Comparison of ENCODE assay signal across 16 mouse cellular contexts in the genomic region with DNA sequence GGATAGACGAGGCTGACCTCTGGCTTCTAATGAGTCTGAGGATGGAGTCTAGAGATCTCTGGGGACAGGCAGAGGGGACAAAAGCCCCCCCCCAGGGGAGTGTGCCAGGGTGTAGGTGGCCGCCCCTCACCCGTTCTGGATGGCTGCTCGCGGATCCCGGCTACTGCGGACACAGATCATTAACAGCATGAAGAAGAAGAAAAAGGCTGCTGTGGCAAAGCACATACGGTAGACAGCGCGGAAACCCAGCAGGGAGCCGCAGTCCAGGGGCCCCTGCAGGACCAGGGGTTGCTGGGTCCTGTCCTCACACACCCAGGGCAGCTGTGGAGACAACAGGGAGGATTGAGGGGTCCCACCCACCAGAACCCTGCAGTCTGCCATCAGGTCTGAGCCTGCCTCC. TPM values are rescaled to one million over a fixed set of nuclear protein-coding genes. Genes with fewer than 3 reads are reported as not detected.
DNase-seq lines count a peak whose midpoint lies in the region; ATAC-seq and TF ChIP-seq lines count a peak whose summit lies in the region.
"Had no signal": no experiment of that assay in that cellular context is flagged by ENCODE, and none has a peak within 500 bp of the region (broad histone marks: within the 10 kb centered on the region; RNA-seq: fewer than 3 reads in every experiment).

No protein-coding gene starts in this region.

- ATAC-seq in hindbrain, embryonic 11.5 days (ENCODE audit: low FRiP score), result peak; percentile 40; the same call in 1 of the 2 replicates
- no peak for ATAC-seq in hindbrain, embryonic 16.5 days
- ATAC-seq in forebrain, embryonic 14.5 days, result 0 out of 2 replicates have a peak, but pooled peaks have one; percentile 12
- ATAC-seq: CD4-positive, CD25-positive, alpha-beta regulatory T cell, adult 4 months; intestine, postnatal 0 days had no signal

- H3K4me1 ChIP-seq in hindbrain, embryonic 11.5 days (replicated peaks; ENCODE audit: control insufficient read depth, insufficient read depth, low read length), result peaks cover 4% of the 10 kb centered on the region; the same call in 1 of the 2 replicates
- H3K4me1 ChIP-seq in hindbrain, embryonic 16.5 days (ENCODE audit: control insufficient read depth, insufficient read depth, low read depth, low read length), result no peaks in the 10 kb centered on the region; the same call in 1 of the 2 replicates
- H3K4me1 ChIP-seq in embryonic facial prominence, embryonic 10.5 days, result peaks cover 36% of the 10 kb centered on the region
- 0 out of 2 replicates have a peak, but pooled peaks cover 4% of the 10 kb centered on the region for H3K4me1 ChIP-seq in forebrain, embryonic 14.5 days (ENCODE audit: control insufficient read depth, insufficient read depth, low read length)

- H3K4me2 ChIP-seq in hindbrain, embryonic 11.5 days (replicated peaks; ENCODE audit: low read depth, low read length), result no peak overlapping the region; the same call in 1 of the 2 replicates
- H3K4me2 ChIP-seq in hindbrain, embryonic 16.5 days (ENCODE audit: low read length), result no peak overlapping the region
- no peak overlapping the region for H3K4me2 ChIP-seq in forebrain, embryonic 14.5 days (ENCODE audit: low read length)

- DNase-seq in hindbrain, embryonic 11.5 days (ENCODE audit: low spot score), result no peak
- no peak for DNase-seq in left cerebral cortex, adult 2 months (ENCODE audit: extremely low spot score in 1 of 2, low spot score in 2 of 2)
- DNase-seq in left cerebral cortex, adult 8-10 months (ENCODE audit: low spot score in 2 of 2), result no peak
- DNase-seq in embryonic facial prominence, embryonic 10.5 days (ENCODE audit: low spot score), result no peak
- no peak for DNase-seq in forebrain, embryonic 14.5 days (ENCODE audit: low spot score)
- DNase-seq in adrenal gland, adult 8-10 months, result no peak

- H3K9ac ChIP-seq in hindbrain, embryonic 11.5 days (ENCODE audit: low read depth, low read length), result no peak overlapping the region
- no peak overlapping the region for H3K9ac ChIP-seq in hindbrain, embryonic 16.5 days (ENCODE audit: low read depth, low read length)
- no peak overlapping the region for H3K9ac ChIP-seq in forebrain, embryonic 14.5 days (ENCODE audit: low read length)

- peaks cover 8% of the 10 kb centered on the region; the same call in 1 of the 2 replicates for H3K36me3 ChIP-seq in hindbrain, embryonic 11.5 days (ENCODE audit: control insufficient read depth, insufficient read depth, low read length)
- H3K36me3 ChIP-seq in hindbrain, embryonic 16.5 days (ENCODE audit: control insufficient read depth, insufficient read depth, low read length), result no peaks in the 10 kb centered on the region
- H3K36me3 ChIP-seq in embryonic facial prominence, embryonic 10.5 days (replicated peaks), result peaks cover 48% of the 10 kb centered on the region
- H3K36me3 ChIP-seq in forebrain, embryonic 14.5 days (ENCODE audit: control insufficient read depth, insufficient read depth, low read length), result peaks cover 55% of the 10 kb centered on the region

- WGBS in hindbrain, embryonic 11.5 days, result 17% methylated on average over 11 of the region's 11 CpGs
- 12% methylated on average over 11 of the region's 11 CpGs for WGBS in hindbrain, embryonic 16.5 days
- 21% methylated on average over 11 of the region's 11 CpGs for WGBS in embryonic facial prominence, embryonic 10.5 days
- WGBS in forebrain, embryonic 14.5 days, result 35% methylated on average over 11 of the region's 11 CpGs

- intact Hi-C loops in left cerebral cortex, adult 2 months (cut with DNase I), result loop anchor here (2.0 kb wide), 1 partner anchor 29 kb away; no protein-coding TSS in a partner anchor

- no peaks in the 10 kb centered on the region for H3K27me3 ChIP-seq in hindbrain, embryonic 11.5 days (ENCODE audit: control insufficient read depth, insufficient read depth, low read length)
- H3K27me3 ChIP-seq in hindbrain, embryonic 16.5 days (replicated peaks; ENCODE audit: control insufficient read depth, insufficient read depth, low read length), result no peaks in the 10 kb centered on the region
- H3K27me3 ChIP-seq in embryonic facial prominence, embryonic 10.5 days (replicated peaks; ENCODE audit: low read depth, poor library complexity, severe bottlenecking), result peaks cover 31% of the 10 kb centered on the region
- no peaks in the 10 kb centered on the region for H3K27me3 ChIP-seq in forebrain, embryonic 14.5 days (replicated peaks; ENCODE audit: control insufficient read depth, insufficient read depth, low read length)

- no peak for TF ChIP-seq CTCF in left cerebral cortex, adult 2 months (IDR thresholded peaks at IDR 0.05)

- H3K27ac ChIP-seq in hindbrain, embryonic 11.5 days (ENCODE audit: low read depth, low read length), result no peak overlapping the region
- no peak overlapping the region; the same call in 1 of the 2 replicates for H3K27ac ChIP-seq in hindbrain, embryonic 16.5 days (ENCODE audit: low read depth, low read length)
- peak overlapping the region; percentile 47 for H3K27ac ChIP-seq in left cerebral cortex, adult 2 months
- no peak overlapping the region; the same call in 1 of the 2 replicates for H3K27ac ChIP-seq in embryonic facial prominence, embryonic 10.5 days (replicated peaks)
- H3K27ac ChIP-seq in forebrain, embryonic 14.5 days (ENCODE audit: low read depth, low read length), result no peak overlapping the region

- no peaks in the 10 kb centered on the region for H3K9me3 ChIP-seq in hindbrain, embryonic 11.5 days (ENCODE audit: control insufficient read depth, low read length)
- H3K9me3 ChIP-seq in hindbrain, embryonic 16.5 days (ENCODE audit: control insufficient read depth, low read length), result no peaks in the 10 kb centered on the region
- no peaks in the 10 kb centered on the region for H3K9me3 ChIP-seq in embryonic facial prominence, embryonic 10.5 days
- H3K9me3 ChIP-seq in forebrain, embryonic 14.5 days (replicated peaks; ENCODE audit: control insufficient read depth, low read length), result no peaks in the 10 kb centered on the region

- no peak overlapping the region for H3K4me3 ChIP-seq in hindbrain, embryonic 11.5 days (ENCODE audit: low read depth, low read length)
- H3K4me3 ChIP-seq in hindbrain, embryonic 16.5 days (ENCODE audit: low read length), result no peak overlapping the region
- H3K4me3 ChIP-seq in left cerebral cortex, adult 2 months, result no peak overlapping the region
- H3K4me3 ChIP-seq in embryonic facial prominence, embryonic 10.5 days, result peak overlapping the region; percentile 13; the same call in 1 of the 2 replicates
- no peak overlapping the region for H3K4me3 ChIP-seq in forebrain, embryonic 14.5 days (ENCODE audit: low read depth, low read length)

RNA-seq across cellular contexts. Expression of a gene that starts 14.9 kb away (rescaled TPM):
- polyA plus RNA-seq in hindbrain, embryonic 11.5 days (2014; fragmentation: Nextera tagmentation; extraction: Ambion mirVana), result 57.9 and 58.8 TPM in 2 replicates
- 31.9 and 38.7 TPM in 2 replicates for polyA plus RNA-seq in hindbrain, embryonic 16.5 days (2015; fragmentation: Nextera tagmentation; extraction: Ambion mirVana)
- total RNA-seq in left cerebral cortex, adult 2 months (2021), result 10 to 100 TPM in 1 of 2 experiments, 1 to 10 TPM in 1; 6.5 to 11.9 TPM
- total RNA-seq in left cerebral cortex, adult 8-10 months (2022), result 1 to 10 TPM; 5.0 to 7.8 (median 6.5) TPM
- polyA plus RNA-seq in embryonic facial prominence, embryonic 10.5 days (2016; fragmentation: Nextera tagmentation; extraction: Ambion mirVana), result 43.6 and 60.0 TPM in 2 replicates
- polyA plus RNA-seq in forebrain, embryonic 14.5 days (2014; fragmentation: Nextera tagmentation; extraction: Ambion mirVana), result 79.1 and 93.9 TPM in 2 replicates
- total RNA-seq in adrenal gland, adult 8-10 months (2022), result 1 to 10 TPM; 1.2 to 3.2 (median 1.4) TPM
- total RNA-seq: granulocyte monocyte progenitor cell, adult 5-6 weeks; neutrophil, adult 5-6 weeks had no signal

RNA-seq across cellular contexts. Expression of a gene that starts 41.9 kb away (rescaled TPM):
- 0.45 and 1.2 TPM in 2 replicates for polyA plus RNA-seq in hindbrain, embryonic 11.5 days (2014; fragmentation: Nextera tagmentation; extraction: Ambion mirVana)
- polyA plus RNA-seq in hindbrain, embryonic 16.5 days (2015; fragmentation: Nextera tagmentation; extraction: Ambion mirVana), result 1.3 and 1.4 TPM in 2 replicates
- not detected for total RNA-seq in left cerebral cortex, adult 2 months (2021)
- not detected for total RNA-seq in left cerebral cortex, adult 8-10 months (2022)
- polyA plus RNA-seq in embryonic facial prominence, embryonic 10.5 days (2016; fragmentation: Nextera tagmentation; extraction: Ambion mirVana), result not detected in 2 replicates
- polyA plus RNA-seq in forebrain, embryonic 14.5 days (2014; fragmentation: Nextera tagmentation; extraction: Ambion mirVana), result 0.11 and 0.89 TPM in 2 replicates
- total RNA-seq in adrenal gland, adult 8-10 months (2022), result not detected
- total RNA-seq: adrenal gland, postnatal 4 days; granulocyte monocyte progenitor cell, adult 5-6 weeks; heart, postnatal 14 days; layer of hippocampus, postnatal 10 days; neutrophil, adult 5-6 weeks had no signal
- polyA plus RNA-seq: CD4-positive, CD25-positive, alpha-beta regulatory T cell, adult 4 months; intestine, postnatal 0 days; spleen, adult 2 months; stomach, embryonic 16.5 days had no signal

RNA-seq across cellular contexts. Expression of a gene that starts 44.3 kb away (rescaled TPM):
- polyA plus RNA-seq in hindbrain, embryonic 11.5 days (2014; fragmentation: Nextera tagmentation; extraction: Ambion mirVana), result 27.7 and 29.4 TPM in 2 replicates
- 291 and 339 TPM in 2 replicates for polyA plus RNA-seq in hindbrain, embryonic 16.5 days (2015; fragmentation: Nextera tagmentation; extraction: Ambion mirVana)
- total RNA-seq in left cerebral cortex, adult 2 months (2021), result 100 to 1,000 TPM; 124 to 126 TPM
- 100 to 1,000 TPM; 131 to 144 (median 138) TPM for total RNA-seq in left cerebral cortex, adult 8-10 months (2022)
- polyA plus RNA-seq in embryonic facial prominence, embryonic 10.5 days (2016; fragmentation: Nextera tagmentation; extraction: Ambion mirVana), result 15.6 and 16.2 TPM in 2 replicates
- 107 and 121 TPM in 2 replicates for polyA plus RNA-seq in forebrain, embryonic 14.5 days (2014; fragmentation: Nextera tagmentation; extraction: Ambion mirVana)
- 10 to 100 TPM in 3 of 4 experiments, 1 to 10 TPM in 1; 10.0 to 66.6 (median 44.7) TPM for total RNA-seq in adrenal gland, adult 8-10 months (2022)
- total RNA-seq: granulocyte monocyte progenitor cell, adult 5-6 weeks; neutrophil, adult 5-6 weeks had no signal
- polyA plus RNA-seq: CD4-positive, CD25-positive, alpha-beta regulatory T cell, adult 4 months had no signal

RNA-seq across cellular contexts. Expression of a gene that starts 44.3 kb away (rescaled TPM):
- not detected in 2 replicates for polyA plus RNA-seq in hindbrain, embryonic 11.5 days (2014; fragmentation: Nextera tagmentation; extraction: Ambion mirVana)
- polyA plus RNA-seq in hindbrain, embryonic 16.5 days (2015; fragmentation: Nextera tagmentation; extraction: Ambion mirVana), result 1.2 and 1.8 TPM in 2 replicates
- 1 to 10 TPM; 1.0 to 2.3 TPM for total RNA-seq in left cerebral cortex, adult 2 months (2021)
- 1 to 10 TPM in 3 of 4 experiments, not detected in 1; 1.7 to 2.5 (median 2.2) TPM for total RNA-seq in left cerebral cortex, adult 8-10 months (2022)
- 0.77 TPM in 1 of 2 replicates, not detected in the other for polyA plus RNA-seq in embryonic facial prominence, embryonic 10.5 days (2016; fragmentation: Nextera tagmentation; extraction: Ambion mirVana)
- polyA plus RNA-seq in forebrain, embryonic 14.5 days (2014; fragmentation: Nextera tagmentation; extraction: Ambion mirVana), result 0.63 and 0.80 TPM in 2 replicates
- under 1 TPM in 1 of 4 experiments, not detected in 3; 0.86 TPM for total RNA-seq in adrenal gland, adult 8-10 months (2022)
- total RNA-seq: adrenal gland, postnatal 4 days; granulocyte monocyte progenitor cell, adult 5-6 weeks; layer of hippocampus, postnatal 10 days; neutrophil, adult 5-6 weeks had no signal
- polyA plus RNA-seq: CD4-positive, CD25-positive, alpha-beta regulatory T cell, adult 4 months; intestine, postnatal 0 days; spleen, adult 2 months; stomach, embryonic 16.5 days had no signal
